Mouse (Mus musculus): Measurements from ENCODE around the gene Glra4. TPM values are rescaled to one million over a fixed set of nuclear protein-coding genes. Genes with fewer than 3 reads are reported as not detected.

Glra4 gene
- polyA plus RNA-seq (2012; ENCODE audit: insufficient read depth, insufficient read length, missing spikeins), result not detected in 2 replicates

- Histone ChIP-seq H3K4me1 (ENCODE audit: control insufficient read depth, insufficient read depth, insufficient read length, low read length) (no peaks in the 10 kb centered on the region), H3K27ac (replicated peaks; ENCODE audit: low read depth, low read length) (no peak within 1 kb of the TSS)
Observed at GRCm38 (mm10) chrX:136780041-136780440, at the start of gene Glra4. Glra4 (minus strand) TSS chrX:136780141.

GRCm38 (mm10) chrX:136828610-136829009, 48.7 kb upstream of the Glra4 start:
- Histone ChIP-seq H3K4me3 (ENCODE audit: insufficient read depth, low read depth, low read length) (no peak overlapping the region), H3K4me1 (ENCODE audit: control insufficient read depth, insufficient read depth, insufficient read length, low read length) (no peaks in the 10 kb centered on the region), H3K27ac (replicated peaks; ENCODE audit: low read depth, low read length) (no peak overlapping the region)

More at GRCm38 (mm10) chrX:136780041-136780440, at the start of gene Glra4:
- no peak within 1 kb of the TSS for H3K4me3 ChIP-seq (ENCODE audit: insufficient read depth, low read depth, low read length)

- Histone ChIP-seq H3K27ac (replicated peaks; ENCODE audit: low read depth, low read length) (no peak overlapping the region), H3K4me1 (ENCODE audit: control insufficient read depth, insufficient read depth, insufficient read length, low read length) (no peaks in the 10 kb centered on the region), H3K4me3 (ENCODE audit: insufficient read depth, low read depth, low read length) (no peak overlapping the region)
Observed at GRCm38 (mm10) chrX:136825016-136825415, 45.1 kb upstream of the Glra4 start.

GRCm38 (mm10) chrX:136822371-136822770, 42.4 kb upstream of the Glra4 start, which contains the start of gene Plp1:
Plp1 (plus strand) TSS chrX:136822671.
- no peak within 1 kb of the TSS for H3K27ac ChIP-seq (replicated peaks; ENCODE audit: low read depth, low read length)
- H3K4me1 ChIP-seq (ENCODE audit: control insufficient read depth, insufficient read depth, insufficient read length, low read length), result no peaks in the 10 kb centered on the region
- H3K4me3 ChIP-seq (ENCODE audit: insufficient read depth, low read depth, low read length), result no peak within 1 kb of the TSS

- no peaks in the 10 kb centered on the region for H3K4me1 ChIP-seq (ENCODE audit: control insufficient read depth, insufficient read depth, insufficient read length, low read length)
- no peak overlapping the region for H3K27ac ChIP-seq (replicated peaks; ENCODE audit: low read depth, low read length)
- H3K4me3 ChIP-seq (ENCODE audit: insufficient read depth, low read depth, low read length), result no peak overlapping the region
Observed at GRCm38 (mm10) chrX:136820250-136820649, 40.3 kb upstream of the Glra4 start.

GRCm38 (mm10) chrX:136819752-136820151, 39.8 kb upstream of the Glra4 start:
- Histone ChIP-seq H3K4me1 (ENCODE audit: control insufficient read depth, insufficient read depth, insufficient read length, low read length) (no peaks in the 10 kb centered on the region), H3K27ac (replicated peaks; ENCODE audit: low read depth, low read length) (no peak overlapping the region), H3K4me3 (ENCODE audit: insufficient read depth, low read depth, low read length) (no peak overlapping the region)

GRCm38 (mm10) chrX:136797223-136797622, 17.3 kb upstream of the Glra4 start:
- H3K27ac ChIP-seq (replicated peaks; ENCODE audit: low read depth, low read length), result no peak overlapping the region
- H3K4me1 ChIP-seq (ENCODE audit: control insufficient read depth, insufficient read depth, insufficient read length, low read length), result no peaks in the 10 kb centered on the region
- H3K4me3 ChIP-seq (ENCODE audit: insufficient read depth, low read depth, low read length), result no peak overlapping the region

- H3K4me1 ChIP-seq (ENCODE audit: control insufficient read depth, insufficient read depth, insufficient read length, low read length), result no peaks in the 10 kb centered on the region
- H3K27ac ChIP-seq (replicated peaks; ENCODE audit: low read depth, low read length), result no peak overlapping the region
- no peak overlapping the region for H3K4me3 ChIP-seq (ENCODE audit: insufficient read depth, low read depth, low read length)
Observed at GRCm38 (mm10) chrX:136789446-136789845, 9.5 kb upstream of the Glra4 start.

- Histone ChIP-seq H3K27ac (replicated peaks; ENCODE audit: low read depth, low read length) (no peak overlapping the region), H3K4me3 (ENCODE audit: insufficient read depth, low read depth, low read length) (no peak overlapping the region), H3K4me1 (ENCODE audit: control insufficient read depth, insufficient read depth, insufficient read length, low read length) (no peaks in the 10 kb centered on the region)
Observed at GRCm38 (mm10) chrX:136779262-136779661, 679 bp downstream of the Glra4 start.

- Histone ChIP-seq H3K4me1 (ENCODE audit: control insufficient read depth, insufficient read depth, insufficient read length, low read length) (no peaks in the 10 kb centered on the region), H3K27ac (replicated peaks; ENCODE audit: low read depth, low read length) (no peak overlapping the region), H3K4me3 (ENCODE audit: insufficient read depth, low read depth, low read length) (no peak overlapping the region)
Observed at GRCm38 (mm10) chrX:136778046-136778445, 1.9 kb downstream of the Glra4 start.

- Histone ChIP-seq H3K4me1 (ENCODE audit: control insufficient read depth, insufficient read depth, insufficient read length, low read length) (no peaks in the 10 kb centered on the region), H3K27ac (replicated peaks; ENCODE audit: low read depth, low read length) (no peak overlapping the region), H3K4me3 (ENCODE audit: insufficient read depth, low read depth, low read length) (no peak overlapping the region)
Observed at GRCm38 (mm10) chrX:136773035-136773434, 6.9 kb downstream of the Glra4 start.

- H3K27ac ChIP-seq (replicated peaks; ENCODE audit: low read depth, low read length), result no peak overlapping the region
- no peaks in the 10 kb centered on the region for H3K4me1 ChIP-seq (ENCODE audit: control insufficient read depth, insufficient read depth, insufficient read length, low read length)
- no peak overlapping the region for H3K4me3 ChIP-seq (ENCODE audit: insufficient read depth, low read depth, low read length)
Observed at GRCm38 (mm10) chrX:136761103-136762074, 18.6 kb downstream of the Glra4 start.

- Histone ChIP-seq H3K4me3 (ENCODE audit: insufficient read depth, low read depth, low read length) (no peak overlapping the region), H3K4me1 (ENCODE audit: control insufficient read depth, insufficient read depth, insufficient read length, low read length) (no peaks in the 10 kb centered on the region), H3K27ac (replicated peaks; ENCODE audit: low read depth, low read length) (no peak overlapping the region)
Observed at GRCm38 (mm10) chrX:136755464-136755863, 24.5 kb downstream of the Glra4 start.

GRCm38 (mm10) chrX:136749329-136749728, 30.6 kb downstream of the Glra4 start:
- Histone ChIP-seq H3K4me1 (ENCODE audit: control insufficient read depth, insufficient read depth, insufficient read length, low read length) (no peaks in the 10 kb centered on the region), H3K27ac (replicated peaks; ENCODE audit: low read depth, low read length) (no peak overlapping the region), H3K4me3 (ENCODE audit: insufficient read depth, low read depth, low read length) (no peak overlapping the region)

- Histone ChIP-seq H3K27ac (replicated peaks; ENCODE audit: low read depth, low read length) (no peak overlapping the region), H3K4me1 (ENCODE audit: control insufficient read depth, insufficient read depth, insufficient read length, low read length) (no peaks in the 10 kb centered on the region), H3K4me3 (ENCODE audit: insufficient read depth, low read depth, low read length) (no peak overlapping the region)
Observed at GRCm38 (mm10) chrX:136744663-136745062, 35.3 kb downstream of the Glra4 start.

GRCm38 (mm10) chrX:136743459-136743858, 36.5 kb downstream of the Glra4 start, which contains the start of gene Morf4l2:
Morf4l2 (minus strand) TSS chrX:136743690.
- peak within 1 kb of the TSS; percentile 90 for H3K4me3 ChIP-seq (ENCODE audit: insufficient read depth, low read depth, low read length)
- H3K27ac ChIP-seq (replicated peaks; ENCODE audit: low read depth, low read length), result peak within 1 kb of the TSS; percentile 96
- H3K4me1 ChIP-seq (ENCODE audit: control insufficient read depth, insufficient read depth, insufficient read length, low read length), result no peaks in the 10 kb centered on the region
